ENCODE assay signal across 15 mouse cellular contexts in the genomic region with DNA sequence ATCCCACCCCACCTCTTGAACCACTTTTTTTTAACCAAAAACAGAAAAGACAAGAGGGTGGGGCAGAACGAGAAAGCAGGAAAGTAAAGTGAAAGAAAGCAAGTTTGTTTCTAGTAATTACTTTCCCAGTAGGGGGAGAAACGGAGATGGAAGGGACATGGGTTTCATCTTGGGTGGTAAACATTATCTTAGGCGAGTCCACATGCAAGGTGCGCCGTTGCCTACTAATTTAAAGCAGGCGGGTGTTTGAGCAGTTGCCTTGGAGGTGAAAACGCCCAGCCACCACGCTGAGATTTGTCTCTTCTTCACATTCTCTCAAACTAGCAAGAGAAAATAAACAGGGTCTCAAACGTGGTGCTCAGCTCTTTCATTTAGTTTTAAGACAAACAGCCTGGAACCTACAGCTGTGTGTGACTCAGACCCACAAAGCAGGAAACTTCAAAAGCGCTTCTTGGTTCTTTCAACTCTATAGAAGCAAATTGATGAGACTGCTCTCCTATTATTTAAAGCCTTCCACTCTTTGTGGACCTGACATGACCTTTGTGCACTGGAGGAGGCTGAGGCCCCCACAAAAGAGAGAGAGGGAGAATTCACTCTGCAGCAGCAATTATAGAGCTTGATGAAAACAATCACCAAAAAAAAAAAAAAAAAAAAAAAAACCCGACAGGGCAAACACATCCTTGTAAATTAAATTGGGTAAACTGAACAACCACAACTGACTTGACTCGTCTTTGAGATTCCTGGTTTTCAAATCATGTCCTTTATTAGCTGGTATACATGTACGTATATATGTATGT.
DNase-seq lines count a peak whose midpoint lies in the region; ATAC-seq and TF ChIP-seq lines count a peak whose summit lies in the region.
"Had no signal": no experiment of that assay in that cellular context is flagged by ENCODE, and none has a peak within 500 bp of the region (broad histone marks: within the 10 kb centered on the region; RNA-seq: fewer than 3 reads in every experiment).

No protein-coding gene starts in this region.

- no peaks in the 10 kb centered on the region for H3K27me3 ChIP-seq in midbrain, embryonic 11.5 days (ENCODE audit: control insufficient read depth, insufficient read depth, low read length)
- no peaks in the 10 kb centered on the region for H3K27me3 ChIP-seq in midbrain, postnatal 0 days (ENCODE audit: insufficient read depth, low read length)
- H3K27me3 ChIP-seq in embryonic facial prominence, embryonic 10.5 days (replicated peaks; ENCODE audit: low read depth, poor library complexity, severe bottlenecking) = no peaks in the 10 kb centered on the region

- H3K9ac ChIP-seq in midbrain, embryonic 11.5 days (ENCODE audit: low read length) = no peak overlapping the region
- H3K9ac ChIP-seq in midbrain, postnatal 0 days (replicated peaks; ENCODE audit: low read length, poor library complexity, severe bottlenecking) = no peak overlapping the region
- H3K9ac ChIP-seq: liver, postnatal 0 days had no signal

- 6% methylated on average over 13 of the region's 13 CpGs for WGBS in midbrain, embryonic 11.5 days
- WGBS in midbrain, postnatal 0 days = 19% methylated on average over 13 of the region's 13 CpGs
- 14% methylated on average over 13 of the region's 13 CpGs for WGBS in embryonic facial prominence, embryonic 10.5 days

- no peaks in the 10 kb centered on the region for H3K36me3 ChIP-seq in midbrain, embryonic 11.5 days (ENCODE audit: control insufficient read depth, insufficient read depth, low read length)
- no peaks in the 10 kb centered on the region for H3K36me3 ChIP-seq in midbrain, postnatal 0 days (ENCODE audit: insufficient read depth, low read length)
- no peaks in the 10 kb centered on the region for H3K36me3 ChIP-seq in embryonic facial prominence, embryonic 10.5 days (replicated peaks)

- peak; percentile 68 for ATAC-seq in midbrain, embryonic 11.5 days (ENCODE audit: low FRiP score)
- no peak for ATAC-seq in midbrain, postnatal 0 days (ENCODE audit: low FRiP score)
- ATAC-seq: intestine, postnatal 0 days; liver, postnatal 0 days had no signal

- H3K9me3 ChIP-seq in midbrain, embryonic 11.5 days (ENCODE audit: control insufficient read depth, low read length) = no peaks in the 10 kb centered on the region
- H3K9me3 ChIP-seq in midbrain, postnatal 0 days (ENCODE audit: low read length) = no peaks in the 10 kb centered on the region
- no peaks in the 10 kb centered on the region for H3K9me3 ChIP-seq in embryonic facial prominence, embryonic 10.5 days

- peak; percentile 92 for DNase-seq in midbrain, embryonic 11.5 days (ENCODE audit: low spot score, missing footprints)
- no peak for DNase-seq in midbrain, postnatal 0 days (ENCODE audit: low spot score)
- DNase-seq in WW6 (ENCODE audit: low read depth, low spot score) = peak; percentile 45
- DNase-seq in embryonic facial prominence, embryonic 10.5 days (ENCODE audit: low spot score) = peak; percentile 28
- peak; percentile 46 for DNase-seq in retina, embryonic 14.5 days (ENCODE audit: low spot score)
- DNase-seq in thymus, postnatal 14 days = no peak
- DNase-seq in layer of hippocampus, adult 8-10 months (ENCODE audit: low spot score in 2 of 2) = no peak
- DNase-seq in lung, postnatal 36 days = no peak
- DNase-seq: cerebellum, adult 18-20 months; kidney, postnatal 10 days; liver, postnatal 0 days; lung, postnatal 4 days; right cerebral cortex, postnatal 4 days; thymus, postnatal 4 days had no signal

- no peak overlapping the region; the same call in 1 of the 2 replicates for H3K4me2 ChIP-seq in midbrain, embryonic 11.5 days
- H3K4me2 ChIP-seq in midbrain, postnatal 0 days (ENCODE audit: low read depth, low read length, poor library complexity, severe bottlenecking) = no peak overlapping the region

- H3K4me1 ChIP-seq in midbrain, embryonic 11.5 days (ENCODE audit: control insufficient read depth, insufficient read depth, low read length) = peaks cover 16% of the 10 kb centered on the region
- H3K4me1 ChIP-seq in midbrain, postnatal 0 days (ENCODE audit: insufficient read depth, low read length) = no peaks in the 10 kb centered on the region
- peaks cover 7% of the 10 kb centered on the region for H3K4me1 ChIP-seq in embryonic facial prominence, embryonic 10.5 days

- H3K4me3 ChIP-seq in midbrain, embryonic 11.5 days (ENCODE audit: low read depth, low read length) = no peak overlapping the region
- no peak overlapping the region for H3K4me3 ChIP-seq in midbrain, postnatal 0 days (ENCODE audit: low read depth, low read length)
- no peak overlapping the region for H3K4me3 ChIP-seq in embryonic facial prominence, embryonic 10.5 days

- H3K27ac ChIP-seq in midbrain, embryonic 11.5 days (ENCODE audit: low read depth, low read length) = no peak overlapping the region; the same call in 1 of the 2 replicates
- no peak overlapping the region for H3K27ac ChIP-seq in midbrain, postnatal 0 days (ENCODE audit: low read depth, low read length)
- no peak overlapping the region for H3K27ac ChIP-seq in embryonic facial prominence, embryonic 10.5 days (replicated peaks)

- TF ChIP-seq CTCF in midbrain, postnatal 0 days (IDR thresholded peaks at IDR 0.05) = no peak

Comparison
In these comparisons a context has a peak if more than half of its experiments do, and no peak if none do; other contexts are left out.
1. DNase-seq: peak in midbrain, embryonic 11.5 days (single experiment), WW6 (single experiment), embryonic facial prominence, embryonic 10.5 days (single experiment) and retina, embryonic 14.5 days (single experiment); none in midbrain, postnatal 0 days (single experiment), thymus, postnatal 14 days (single experiment), layer of hippocampus, adult 8-10 months (0 of 2) and lung, postnatal 36 days (single experiment).